Comparison of ENCODE assay signal across 20 mouse cellular contexts in the genomic region with DNA sequence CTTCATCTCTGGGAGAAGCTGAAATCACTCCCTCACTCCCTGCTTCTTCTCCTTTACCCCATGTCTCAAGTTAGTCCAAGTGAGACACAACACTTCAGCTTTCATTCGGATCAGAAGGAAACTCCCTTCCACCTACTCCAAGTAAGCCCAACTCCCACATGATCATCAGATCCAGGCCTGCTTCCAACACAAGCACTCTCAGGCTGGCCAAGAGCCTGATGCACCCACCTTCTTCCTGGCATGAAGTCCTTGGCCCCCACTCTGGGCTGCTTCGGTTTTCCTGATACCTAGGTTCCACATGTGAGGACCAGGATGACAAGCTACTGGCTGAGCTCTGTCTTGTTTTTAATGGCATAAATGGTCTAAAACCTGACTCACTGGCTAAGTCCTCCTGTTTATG. TPM values are rescaled to one million over a fixed set of nuclear protein-coding genes. Genes with fewer than 3 reads are reported as not detected.
DNase-seq lines count a peak whose midpoint lies in the region; ATAC-seq lines count a peak whose summit lies in the region.
"Had no signal": no experiment of that assay in that cellular context is flagged by ENCODE, and none has a peak within 500 bp of the region (broad histone marks: within the 10 kb centered on the region; RNA-seq: fewer than 3 reads in every experiment).

No protein-coding gene starts in this region.

- peaks cover 6% of the 10 kb centered on the region for H3K4me1 ChIP-seq in heart, embryonic 12.5 days (replicated peaks)
- no peaks in the 10 kb centered on the region for H3K4me1 ChIP-seq in liver, embryonic 11.5 days (replicated peaks; ENCODE audit: control insufficient read depth, insufficient read depth, low read length)
- H3K4me1 ChIP-seq: forebrain, embryonic 13.5 days; hindbrain, embryonic 13.5 days; liver, embryonic 12.5 days; midbrain, embryonic 10.5 days; neural tube, embryonic 13.5 days; stomach, embryonic 15.5 days had no signal

- 73% methylated on average over 2 of the region's 2 CpGs for WGBS in heart, embryonic 12.5 days
- WGBS in liver, embryonic 11.5 days: 71% methylated on average over 2 of the region's 2 CpGs

- H3K9me3 ChIP-seq in heart, embryonic 12.5 days (replicated peaks): no peaks in the 10 kb centered on the region
- no peaks in the 10 kb centered on the region for H3K9me3 ChIP-seq in liver, embryonic 11.5 days (ENCODE audit: control insufficient read depth, low read length)
- H3K9me3 ChIP-seq: forebrain, embryonic 13.5 days; hindbrain, embryonic 13.5 days; liver, embryonic 12.5 days; midbrain, embryonic 10.5 days; neural tube, embryonic 13.5 days; stomach, embryonic 15.5 days had no signal

- ATAC-seq in heart, embryonic 12.5 days (ENCODE audit: insufficient number of reproducible peaks, low FRiP score): no peak
- no peak for ATAC-seq in liver, embryonic 11.5 days (replicated peaks; ENCODE audit: low FRiP score)
- ATAC-seq: forebrain, embryonic 13.5 days; intestine, embryonic 16.5 days; liver, embryonic 12.5 days had no signal

- no peaks in the 10 kb centered on the region for H3K36me3 ChIP-seq in heart, embryonic 12.5 days
- H3K36me3 ChIP-seq in liver, embryonic 11.5 days (ENCODE audit: control insufficient read depth, insufficient read depth, low read length): no peaks in the 10 kb centered on the region
- H3K36me3 ChIP-seq: hindbrain, embryonic 13.5 days; liver, embryonic 12.5 days; midbrain, embryonic 10.5 days; neural tube, embryonic 13.5 days; stomach, embryonic 15.5 days had no signal

- DNase-seq in heart, adult 11 months: peak; percentile 85
- peak; percentile 39 for DNase-seq in right cerebral cortex, adult 18-20 months
- DNase-seq in right cerebral cortex, postnatal 4 days: no peak
- DNase-seq in lung, postnatal 36 days: peak; percentile 56
- no peak for DNase-seq in adipocyte (ENCODE audit: low spot score)
- no peak for DNase-seq in gastrocnemius, adult 18-20 months (ENCODE audit: low spot score)
- no peak for DNase-seq in liver, embryonic 11.5 days (ENCODE audit: low spot score)
- DNase-seq: adrenal gland, postnatal 25 days; cerebellum, adult 9-11 months; gastrocnemius, postnatal 10 days; heart, postnatal 14 days had no signal

- no peak overlapping the region for H3K4me3 ChIP-seq in heart, embryonic 12.5 days
- no peak overlapping the region for H3K4me3 ChIP-seq in liver, embryonic 11.5 days (ENCODE audit: low read depth, low read length)
- H3K4me3 ChIP-seq: forebrain, embryonic 13.5 days; hindbrain, embryonic 13.5 days; liver, embryonic 12.5 days; midbrain, embryonic 10.5 days; neural tube, embryonic 13.5 days; stomach, embryonic 15.5 days had no signal

- H3K27me3 ChIP-seq in heart, embryonic 12.5 days (replicated peaks): no peaks in the 10 kb centered on the region
- no peaks in the 10 kb centered on the region for H3K27me3 ChIP-seq in liver, embryonic 11.5 days (replicated peaks; ENCODE audit: control insufficient read depth, insufficient read depth, low read length)
- H3K27me3 ChIP-seq: forebrain, embryonic 13.5 days; hindbrain, embryonic 13.5 days; liver, embryonic 12.5 days; neural tube, embryonic 13.5 days; stomach, embryonic 15.5 days had no signal

- H3K9ac ChIP-seq in heart, embryonic 12.5 days: no peak overlapping the region
- no peak overlapping the region for H3K9ac ChIP-seq in liver, embryonic 11.5 days (ENCODE audit: low read depth, low read length)
- H3K9ac ChIP-seq: forebrain, embryonic 13.5 days; hindbrain, embryonic 13.5 days; liver, embryonic 12.5 days; neural tube, embryonic 13.5 days; stomach, embryonic 15.5 days had no signal

- H3K4me2 ChIP-seq in heart, embryonic 12.5 days: no peak overlapping the region
- no peak overlapping the region for H3K4me2 ChIP-seq in liver, embryonic 11.5 days
- H3K4me2 ChIP-seq: forebrain, embryonic 13.5 days; hindbrain, embryonic 13.5 days; liver, embryonic 12.5 days; neural tube, embryonic 13.5 days; stomach, embryonic 15.5 days had no signal

- H3K27ac ChIP-seq in heart, embryonic 12.5 days (ENCODE audit: poor library complexity, severe bottlenecking): no peak overlapping the region
- no peak overlapping the region for H3K27ac ChIP-seq in liver, embryonic 11.5 days (ENCODE audit: low read depth, low read length)
- H3K27ac ChIP-seq: forebrain, embryonic 13.5 days; hindbrain, embryonic 13.5 days; liver, embryonic 12.5 days; midbrain, embryonic 10.5 days; neural tube, embryonic 13.5 days; stomach, embryonic 15.5 days had no signal

RNA-seq across cellular contexts. Expression of gene Ehf, which starts 28.3 kb away (rescaled TPM):
- 0.26 TPM in 1 of 2 replicates, not detected in the other for polyA plus RNA-seq in heart, embryonic 12.5 days (2016; fragmentation: Nextera tagmentation; extraction: Ambion mirVana)
- total RNA-seq in gastrocnemius, adult 18-20 months (2021): under 1 TPM in 1 of 2 experiments, not detected in 1; 0.23 TPM
- polyA plus RNA-seq in liver, embryonic 11.5 days (2014; fragmentation: Nextera tagmentation; extraction: Ambion mirVana): 0.11 and 0.26 TPM in 2 replicates
- total RNA-seq: gastrocnemius, postnatal 10 days; layer of hippocampus, adult 18-20 months had no signal
- polyA plus RNA-seq: midbrain, embryonic 10.5 days had no signal

Comparison
In these comparisons a context has a peak if more than half of its experiments do, and no peak if none do; other contexts are left out.
1. DNase-seq: peak in heart, adult 11 months (single experiment), right cerebral cortex, adult 18-20 months (single experiment) and lung, postnatal 36 days (single experiment); none in right cerebral cortex, postnatal 4 days (single experiment), adipocyte (single experiment), gastrocnemius, adult 18-20 months (single experiment) and liver, embryonic 11.5 days (single experiment).